Mouse (Mus musculus) C2C12 (cell line): ENCODE results near the gene Armc9. TPM values are rescaled to one million over a fixed set of nuclear protein-coding genes. Genes with fewer than 3 reads are reported as not detected.

ENCODE experiments used
- H3K27me3 ChIP-seq: one replicate; pipeline ENCODE4 v1.6.1; 2011; ENCODE audit not compliant: control insufficient read depth, insufficient read depth, insufficient read length
- H3K36me3 ChIP-seq: one replicate; pipeline ENCODE4 v1.6.1; 2011; ENCODE audit not compliant: control insufficient read depth, insufficient read depth
- H3K4me3 ChIP-seq: one replicate; pipeline ENCODE4 v1.5.1; 2011; ENCODE audit warnings: mild to moderate bottlenecking, control low read depth; ENCODE audit not compliant: poor library complexity, insufficient read depth, severe bottlenecking
- H3K79me2 ChIP-seq: one replicate; pipeline ENCODE4 v1.6.1; 2011; ENCODE audit not compliant: control insufficient read depth, insufficient read depth
- H3K79me3 ChIP-seq: one replicate; pipeline ENCODE4 v1.6.1; 2011; ENCODE audit warnings: low read depth, control low read depth
- H3ac ChIP-seq: one replicate; pipeline ENCODE3; 2011; ENCODE audit warnings: low read depth; ENCODE audit not compliant: control insufficient read depth, insufficient read length
- CEBPB ChIP-seq: IDR thresholded peaks from one replicate; pipeline ENCODE4 v1.6.1; 2011; ENCODE audit warnings: low read depth, mild to moderate bottlenecking, control low read depth, moderate library complexity
- CTCF ChIP-seq: IDR thresholded peaks from one replicate; pipeline ENCODE4 v1.5.1; 2011; ENCODE audit not compliant: control insufficient read depth, insufficient read depth, insufficient read length
- FOSL1 ChIP-seq: IDR thresholded peaks from one replicate; pipeline ENCODE4 v1.8.0; 2011; ENCODE audit warnings: mild to moderate bottlenecking, low read length; ENCODE audit not compliant: poor library complexity, insufficient read depth, severe bottlenecking
- MAX ChIP-seq: IDR thresholded peaks from one replicate; pipeline ENCODE4 v1.6.1; 2011; ENCODE audit warnings: mild to moderate bottlenecking, control low read depth
- MYOD1 ChIP-seq: IDR thresholded peaks from one replicate; pipeline ENCODE4 v1.6.1; 2011; ENCODE audit warnings: low read depth; ENCODE audit not compliant: control insufficient read depth, insufficient read length
- MYOG ChIP-seq: IDR thresholded peaks from one replicate; pipeline ENCODE4 v1.6.1; 2011; ENCODE audit not compliant: control insufficient read depth, insufficient read length; ENCODE audit errors: extremely low read depth
- USF1 ChIP-seq: IDR thresholded peaks from one replicate; pipeline ENCODE4 v1.6.1; 2011; ENCODE audit warnings: low read depth, mild to moderate bottlenecking, control low read depth, moderate library complexity
- polyA plus RNA-seq: library from polyadenylated mRNA; unstranded; fragments of >200 nt; fragmentation: generic; extraction: Trizol; gene quantifications from one replicate; pipeline ENCODE4 v1.2.1, GENCODE M21; 2012; ENCODE audit warnings: missing spikeins

Armc9 gene
- polyA plus RNA-seq, 1 experiment = 5.6 TPM

DNA sequence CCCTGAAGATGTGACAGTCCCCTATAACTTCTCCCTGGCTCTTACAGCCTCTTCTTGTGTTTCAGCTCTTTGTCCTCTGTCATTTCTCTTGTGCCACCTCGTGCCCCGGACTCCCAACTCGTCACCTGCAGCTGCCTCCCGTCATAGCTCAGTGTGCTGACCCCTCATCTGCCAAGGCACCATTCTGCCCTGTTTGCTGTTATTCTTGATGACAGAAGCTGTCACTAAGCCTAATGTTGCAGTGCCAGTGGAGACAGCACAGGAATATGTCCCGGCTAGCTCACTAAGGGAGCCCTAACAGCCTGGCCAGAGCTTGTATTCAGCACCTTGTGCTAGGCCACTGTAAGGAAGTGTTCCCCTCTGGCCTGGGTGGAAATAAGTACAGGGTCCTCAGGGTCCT lies 78.1 kb downstream of the Armc9 start:
- Histone ChIP-seq H3K27me3 (no peaks in the 10 kb centered on the region), H3ac (no peak overlapping the region), H3K36me3 (no peaks in the 10 kb centered on the region), H3K79me2 (no peaks in the 10 kb centered on the region), H3K79me3 (no peaks in the 10 kb centered on the region), H3K4me3 (no peak overlapping the region)
- TF ChIP-seq CEBPB (no peak), MYOD1 (no peak), MAX (no peak), CTCF (no peak), MYOG (no peak), FOSL1 (no peak)

GRCm38 (mm10) chr1:86233808-86234207 lies 79.2 kb downstream of the Armc9 start:
- Histone ChIP-seq H3K27me3 (no peaks in the 10 kb centered on the region), H3K4me3 (no peak overlapping the region), H3K79me3 (no peaks in the 10 kb centered on the region), H3ac (no peak overlapping the region), H3K79me2 (no peaks in the 10 kb centered on the region), H3K36me3 (no peaks in the 10 kb centered on the region)
- TF ChIP-seq USF1 (no peak), FOSL1 (no peak), CEBPB (no peak), MYOG (no peak), CTCF (no peak), MYOD1 (no peak), MAX (no peak)

- Histone ChIP-seq H3K4me3 (no peak overlapping the region), H3ac (no peak overlapping the region), H3K27me3 (no peaks in the 10 kb centered on the region), H3K79me3 (no peaks in the 10 kb centered on the region), H3K79me2 (no peaks in the 10 kb centered on the region), H3K36me3 (no peaks in the 10 kb centered on the region)
- no peak for TF ChIP-seq MYOD1
- no peak for TF ChIP-seq FOSL1
- TF ChIP-seq MAX = no peak
Observed at GRCm38 (mm10) chr1:86235118-86235517, 80.5 kb downstream of the Armc9 start.

DNA sequence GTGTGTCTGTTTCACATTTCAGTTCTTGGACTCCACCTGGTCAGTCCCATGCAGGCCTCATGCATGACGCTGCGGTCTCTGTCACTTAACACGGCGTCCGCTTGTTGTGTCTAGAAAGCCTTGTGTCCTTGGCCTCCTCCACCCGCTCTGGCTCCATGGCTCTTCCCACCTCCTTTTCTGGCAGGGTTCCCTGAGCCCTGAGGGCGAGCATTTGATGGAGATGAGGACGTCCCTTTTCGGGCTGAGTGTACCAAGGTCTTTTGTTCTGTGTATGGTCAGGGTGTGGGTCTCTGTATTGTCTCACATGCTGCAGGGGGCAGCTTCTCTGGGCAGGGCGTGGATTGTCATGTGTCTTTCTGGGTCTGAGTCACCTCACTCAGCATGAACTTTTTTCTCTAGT lies 81.9 kb downstream of the Armc9 start:
- Histone ChIP-seq H3K79me2 (no peaks in the 10 kb centered on the region), H3K27me3 (no peaks in the 10 kb centered on the region), H3K4me3 (no peak overlapping the region), H3K79me3 (no peaks in the 10 kb centered on the region), H3K36me3 (no peaks in the 10 kb centered on the region), H3ac (no peak overlapping the region)
- TF ChIP-seq MAX = no peak
- no peak for TF ChIP-seq MYOD1
- TF ChIP-seq FOSL1 = no peak
- no peak for TF ChIP-seq USF1
- TF ChIP-seq MYOG = no peak
- TF ChIP-seq CEBPB = no peak
- TF ChIP-seq CTCF = no peak

DNA sequence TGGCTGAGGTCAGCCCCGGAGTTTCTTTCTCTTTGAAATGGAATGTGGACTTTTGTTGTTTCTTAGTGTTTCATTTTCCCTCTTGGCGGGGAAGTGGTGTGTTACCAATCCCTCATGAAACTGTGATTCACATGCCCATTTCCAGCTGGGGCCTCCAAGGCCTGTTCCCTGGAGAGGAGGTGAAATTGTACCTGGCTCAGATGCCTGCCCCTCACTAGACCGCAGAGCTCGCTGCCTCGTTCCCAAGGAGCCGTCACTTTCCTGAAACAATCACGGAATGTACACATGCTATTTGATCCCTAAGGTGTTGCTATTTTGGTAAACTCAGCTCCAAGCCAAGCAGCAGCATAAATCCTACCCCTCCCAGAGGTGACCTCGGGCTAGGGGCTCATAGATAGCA lies 84.4 kb downstream of the Armc9 start:
- no peaks in the 10 kb centered on the region for H3K27me3 ChIP-seq

GRCm38 (mm10) chr1:86239871-86240270 lies 85.3 kb downstream of the Armc9 start:
- Histone ChIP-seq H3K36me3 (no peaks in the 10 kb centered on the region), H3K79me2 (no peaks in the 10 kb centered on the region), H3ac (no peak overlapping the region), H3K79me3 (no peaks in the 10 kb centered on the region), H3K4me3 (no peak overlapping the region), H3K27me3 (no peaks in the 10 kb centered on the region)
- TF ChIP-seq USF1 (no peak), FOSL1 (no peak), CTCF (no peak), CEBPB (no peak), MAX (no peak), MYOD1 (no peak), MYOG (no peak)

More for the DNA sequence above, 84.4 kb downstream of the Armc9 start:
- Histone ChIP-seq H3K36me3 (no peaks in the 10 kb centered on the region), H3K79me3 (no peaks in the 10 kb centered on the region), H3ac (no peak overlapping the region), H3K79me2 (no peaks in the 10 kb centered on the region), H3K4me3 (no peak overlapping the region)
- TF ChIP-seq MYOG = no peak
- TF ChIP-seq CEBPB = no peak
- no peak for TF ChIP-seq MAX
- TF ChIP-seq FOSL1 = no peak
- no peak for TF ChIP-seq CTCF
- TF ChIP-seq USF1 = no peak
- no peak for TF ChIP-seq MYOD1

DNA sequence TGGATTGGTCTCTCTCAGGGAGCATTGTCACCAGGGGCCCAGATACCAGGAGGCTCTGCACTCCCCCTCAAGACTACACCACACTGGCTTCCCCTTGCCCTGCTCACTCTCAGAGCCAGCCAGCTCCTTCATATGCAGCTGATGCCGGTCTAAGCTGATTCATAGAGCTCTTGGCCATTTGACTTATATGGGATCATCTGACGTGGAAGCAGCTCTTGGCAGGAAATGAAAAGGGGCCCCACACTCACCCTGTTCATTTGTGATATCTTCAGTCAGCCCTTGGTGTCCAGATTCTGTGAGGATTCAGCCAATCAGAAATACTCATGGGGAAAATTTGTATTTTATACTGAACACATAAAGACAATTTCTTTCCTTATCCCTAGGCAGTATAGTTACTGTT lies 86.4 kb downstream of the Armc9 start:
- no peaks in the 10 kb centered on the region for H3K36me3 ChIP-seq
- no peaks in the 10 kb centered on the region for H3K79me3 ChIP-seq
- no peak for TF ChIP-seq CEBPB
- no peak overlapping the region for H3K4me3 ChIP-seq
- no peaks in the 10 kb centered on the region for H3K79me2 ChIP-seq
- H3K27me3 ChIP-seq = no peaks in the 10 kb centered on the region
- no peak overlapping the region for H3ac ChIP-seq
